Mouse (Mus musculus) splenic B cell, adult 2 months (primary cell): ENCODE results near the gene Oosp1.

Source experiments
- DNase-seq: peaks from one replicate; pipeline ENCODE4 v3.0.0-alpha.2; 2011; ENCODE audit warnings: low read depth, low spot score
- H3K27me3 ChIP-seq: 2 replicates; pipeline ENCODE4 v1.6.1; 2012; ENCODE audit warnings: mild to moderate bottlenecking, low read length, moderate library complexity, mixed read lengths; ENCODE audit not compliant: control insufficient read depth, poor library complexity, insufficient read depth, severe bottlenecking
- H3K36me3 ChIP-seq: 2 replicates; pipeline ENCODE4 v1.6.1; 2012; ENCODE audit warnings: mild to moderate bottlenecking, low read length, moderate library complexity, mixed read lengths; ENCODE audit not compliant: control insufficient read depth, poor library complexity, insufficient read depth, severe bottlenecking

Oosp1 gene

GRCm38 (mm10) chr19:11690839-11691238, at the start of gene Oosp1:
Gene Oosp1 (minus strand): TSS chr19:11691150.
- Histone ChIP-seq H3K27me3 (no peaks in the 10 kb centered on the region), H3K36me3 (no peaks in the 10 kb centered on the region)
- DNase-seq = peak; percentile 71

DNA sequence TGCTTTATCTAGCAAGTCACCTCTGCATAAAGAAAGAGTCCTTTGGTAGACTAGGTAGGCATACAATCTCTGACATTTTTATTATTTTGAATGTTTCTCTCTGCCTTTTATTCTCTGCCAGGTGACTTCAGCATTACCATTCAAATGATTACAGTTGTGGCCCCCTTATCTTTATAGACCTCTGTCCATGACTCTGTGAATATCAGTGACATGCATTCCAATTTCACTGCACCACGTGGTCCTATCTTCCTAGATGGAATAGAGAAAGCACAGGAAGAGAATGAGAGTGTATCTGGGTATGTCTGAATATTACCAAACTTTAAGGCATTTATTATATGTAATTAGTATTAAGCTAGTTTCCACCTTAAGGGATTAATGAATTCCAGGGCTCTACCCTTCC, 45.5 kb upstream of the Oosp1 start:
- no peaks in the 10 kb centered on the region for H3K36me3 ChIP-seq
- no peak for DNase-seq
- H3K27me3 ChIP-seq = no peaks in the 10 kb centered on the region

DNA sequence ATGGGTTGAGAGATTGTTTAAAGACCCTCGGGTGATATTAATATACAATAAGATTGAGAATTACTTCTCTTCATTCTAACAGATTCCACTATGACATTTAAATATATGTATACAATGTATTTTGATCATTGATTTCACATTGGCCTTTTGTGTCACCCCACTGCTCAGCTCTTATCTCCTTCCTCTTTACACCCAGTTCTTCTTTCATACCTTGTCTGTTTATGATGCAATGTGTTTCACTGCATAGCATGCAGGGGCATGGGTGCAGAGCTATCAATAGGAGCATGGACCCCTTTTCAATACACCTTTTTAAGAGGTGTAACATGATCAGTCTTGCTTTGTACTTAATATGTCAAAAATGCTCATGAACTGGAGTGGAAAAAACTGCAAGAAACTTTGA, 39.3 kb upstream of the Oosp1 start:
- Histone ChIP-seq H3K27me3 (no peaks in the 10 kb centered on the region), H3K36me3 (no peaks in the 10 kb centered on the region)
- no peak for DNase-seq

DNA sequence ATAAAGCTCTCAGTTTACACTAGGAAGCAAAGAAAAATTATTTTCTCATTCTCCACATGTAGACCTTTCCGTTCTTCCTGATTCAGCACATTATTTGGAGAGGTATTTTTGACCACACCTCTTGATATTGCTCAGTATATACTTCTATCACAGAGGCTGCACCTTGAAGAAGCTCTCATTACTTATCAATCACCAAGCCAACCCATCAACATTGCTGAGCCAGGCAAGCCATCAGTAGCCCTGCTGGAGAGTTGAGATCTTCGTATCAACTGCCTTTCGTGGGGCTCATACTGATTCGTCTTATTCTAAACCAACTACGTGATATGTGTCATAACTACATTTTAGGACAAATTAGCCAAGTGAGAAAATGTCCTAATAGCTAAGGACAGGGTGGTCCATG, 36.4 kb upstream of the Oosp1 start:
- no peaks in the 10 kb centered on the region for H3K27me3 ChIP-seq
- DNase-seq = no peak
- H3K36me3 ChIP-seq = no peaks in the 10 kb centered on the region

DNA sequence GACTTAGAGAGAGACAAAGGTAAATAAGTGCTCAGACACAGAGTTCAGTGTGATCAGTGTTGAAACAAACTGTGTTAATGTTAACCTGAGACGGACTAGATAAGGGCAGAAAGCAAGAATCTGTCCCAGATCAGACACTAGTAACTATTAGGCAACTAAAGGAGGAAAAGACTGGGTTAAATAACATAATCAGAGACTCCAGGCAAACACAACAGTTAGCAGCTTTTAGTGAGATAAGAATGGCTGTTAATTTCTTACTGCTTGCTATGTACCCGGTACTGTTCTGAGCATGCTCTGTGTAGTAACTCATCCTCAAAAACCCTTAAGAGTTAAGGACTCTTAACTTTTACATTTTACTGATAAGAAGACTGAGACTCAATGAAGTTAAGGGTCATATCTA, 35.0 kb upstream of the Oosp1 start:
- no peaks in the 10 kb centered on the region for H3K27me3 ChIP-seq
- no peaks in the 10 kb centered on the region for H3K36me3 ChIP-seq
- DNase-seq = no peak

- no peak for DNase-seq
- no peaks in the 10 kb centered on the region for H3K27me3 ChIP-seq
Measured at GRCm38 (mm10) chr19:11724275-11724674, 33.3 kb upstream of the Oosp1 start.

GRCm38 (mm10) chr19:11723870-11724269, 32.9 kb upstream of the Oosp1 start:
- no peaks in the 10 kb centered on the region for H3K36me3 ChIP-seq
- no peaks in the 10 kb centered on the region for H3K27me3 ChIP-seq
- DNase-seq = no peak

More at GRCm38 (mm10) chr19:11724275-11724674, 33.3 kb upstream of the Oosp1 start:
- H3K36me3 ChIP-seq = no peaks in the 10 kb centered on the region

- DNase-seq = no peak
- Histone ChIP-seq H3K36me3 (no peaks in the 10 kb centered on the region), H3K27me3 (no peaks in the 10 kb centered on the region)
Measured at GRCm38 (mm10) chr19:11720071-11720470, 29.1 kb upstream of the Oosp1 start.

DNA sequence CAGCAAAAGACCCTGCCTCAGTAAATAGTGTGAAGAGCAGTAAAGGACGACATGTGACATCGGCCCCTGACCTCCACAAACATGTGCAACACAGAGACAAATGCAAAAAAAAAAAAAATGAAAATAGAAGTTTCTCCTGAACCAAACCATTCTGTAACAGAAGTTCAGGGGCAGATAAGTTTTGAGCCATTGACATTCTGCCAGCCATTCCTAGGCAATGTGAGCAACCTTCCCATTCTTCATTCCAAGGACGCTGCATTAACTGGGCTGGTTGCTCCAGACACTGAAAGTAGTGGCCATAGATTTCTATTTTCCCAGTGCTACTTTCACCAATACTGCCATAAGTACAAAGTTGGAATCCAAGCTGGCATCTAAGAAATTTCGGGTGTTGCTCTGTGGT, 21.5 kb upstream of the Oosp1 start:
- Histone ChIP-seq H3K27me3 (no peaks in the 10 kb centered on the region), H3K36me3 (no peaks in the 10 kb centered on the region)
- no peak for DNase-seq

DNA sequence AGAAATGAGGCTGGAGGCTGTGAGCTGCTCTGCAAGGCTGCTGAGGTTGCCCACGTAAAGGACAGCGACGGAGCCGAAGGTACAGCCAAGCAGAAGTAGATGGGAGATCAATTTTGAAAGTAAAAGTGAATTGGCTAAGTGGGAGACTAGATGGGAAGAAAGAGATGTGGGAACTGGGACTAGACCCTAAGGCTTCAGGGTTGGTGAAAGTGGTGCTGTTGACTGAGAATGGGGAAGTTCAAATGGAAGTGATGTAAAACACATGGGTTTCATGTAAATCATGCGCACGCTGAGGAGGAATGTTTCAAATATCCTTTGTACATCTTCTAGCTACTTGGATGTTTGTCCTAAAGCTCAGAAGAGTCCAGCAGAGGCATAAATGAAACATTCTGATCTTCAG, 7.4 kb upstream of the Oosp1 start:
- Histone ChIP-seq H3K36me3 (no peaks in the 10 kb centered on the region), H3K27me3 (no peaks in the 10 kb centered on the region)
- peak; percentile 29 for DNase-seq

GRCm38 (mm10) chr19:11696755-11697154, 5.8 kb upstream of the Oosp1 start, which contains the start of gene Oosp3:
Gene Oosp3 (plus strand): TSS chr19:11697055.
- no peak for DNase-seq
- Histone ChIP-seq H3K27me3 (no peaks in the 10 kb centered on the region), H3K36me3 (no peaks in the 10 kb centered on the region)

GRCm38 (mm10) chr19:11691454-11691853, 504 bp upstream of the Oosp1 start:
- H3K27me3 ChIP-seq = no peaks in the 10 kb centered on the region
- peak; percentile 52 for DNase-seq

DNA sequence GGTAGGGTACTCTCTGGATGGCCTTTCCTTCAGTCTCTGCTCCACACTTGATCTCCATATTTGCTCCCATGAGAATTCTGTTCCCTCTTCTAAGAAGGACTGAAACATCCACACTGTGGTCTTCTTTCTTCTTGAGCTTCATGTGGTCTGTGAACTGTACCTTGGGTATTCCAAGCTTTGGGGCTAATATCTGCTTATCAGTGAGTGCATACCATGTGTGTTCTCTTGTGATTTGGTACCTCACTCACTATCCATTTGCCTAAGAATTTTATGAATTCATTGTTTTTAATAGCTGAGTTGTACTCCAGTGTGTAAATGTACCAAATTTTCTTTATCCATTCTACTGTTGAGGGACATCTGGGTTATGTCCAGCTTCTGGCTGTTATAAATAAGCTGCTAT, 29.4 kb downstream of the Oosp1 start:
- no peak for DNase-seq
- no peaks in the 10 kb centered on the region for H3K36me3 ChIP-seq
- no peaks in the 10 kb centered on the region for H3K27me3 ChIP-seq

More at GRCm38 (mm10) chr19:11691454-11691853, 504 bp upstream of the Oosp1 start:
- no peaks in the 10 kb centered on the region for H3K36me3 ChIP-seq

DNA sequence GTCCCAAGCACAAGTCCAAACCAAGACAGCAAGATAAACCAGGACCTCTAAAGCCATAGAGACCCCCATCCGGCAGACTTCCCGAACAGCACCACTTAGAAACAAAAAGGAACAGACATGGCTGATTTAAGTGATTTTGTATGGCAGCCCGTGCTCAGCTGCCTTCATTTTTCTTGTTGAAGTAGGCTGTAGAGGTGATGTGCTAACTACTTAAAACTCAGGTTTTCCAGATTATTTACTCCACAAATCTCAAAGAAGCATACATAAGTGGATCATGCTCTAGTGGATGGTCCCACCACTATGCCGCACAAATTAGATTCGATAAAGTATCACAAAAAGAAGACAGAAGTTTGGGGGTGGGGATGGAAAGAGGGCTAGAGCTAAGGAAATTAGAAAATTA, 30.5 kb downstream of the Oosp1 start, which contains the start of gene Oosp2:
Gene Oosp2, minus strand, starts transcription at position 101 of the 400 bp plus-strand sequence.
- no peak for DNase-seq
- no peaks in the 10 kb centered on the region for H3K36me3 ChIP-seq
- H3K27me3 ChIP-seq = no peaks in the 10 kb centered on the region

DNA sequence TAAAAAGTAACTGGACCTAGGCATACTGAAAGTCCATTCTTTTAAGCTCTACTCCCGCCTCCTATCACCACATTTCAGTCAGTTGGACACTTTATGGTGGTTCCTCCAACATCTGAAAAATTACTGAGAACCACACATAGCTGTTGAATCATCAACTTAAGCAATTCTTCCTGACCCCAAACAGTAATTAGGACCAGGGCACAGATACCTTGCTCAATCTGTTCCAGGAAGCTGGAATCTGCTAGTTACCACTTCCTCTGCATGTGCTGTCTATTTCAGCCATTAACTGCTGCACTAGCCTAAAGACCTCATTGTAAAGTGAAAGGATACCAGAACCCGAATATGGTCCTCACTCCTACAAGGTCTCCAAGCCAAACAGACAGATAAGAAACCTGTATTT, 31.8 kb downstream of the Oosp1 start:
- Histone ChIP-seq H3K36me3 (no peaks in the 10 kb centered on the region), H3K27me3 (no peaks in the 10 kb centered on the region)
- no peak for DNase-seq

DNA sequence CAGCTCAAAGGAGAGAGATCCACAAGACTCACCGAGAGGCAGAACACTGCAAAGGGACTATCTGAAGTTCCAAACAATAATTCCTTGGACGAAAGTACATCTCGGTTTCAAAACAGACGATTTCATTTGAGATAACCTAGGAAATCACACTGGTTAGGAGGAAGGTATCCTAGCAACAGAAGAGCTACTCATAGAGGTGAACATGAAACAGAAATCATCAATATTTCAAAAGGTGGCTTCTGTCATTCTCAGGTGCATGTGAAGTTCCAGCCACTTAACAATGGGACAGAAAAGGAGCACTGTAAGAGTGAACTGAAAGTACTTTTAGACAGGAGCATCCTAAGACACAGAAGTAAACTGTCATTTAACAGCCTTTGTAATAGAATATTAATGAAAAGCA, 41.4 kb downstream of the Oosp1 start:
- DNase-seq = no peak
- no peaks in the 10 kb centered on the region for H3K36me3 ChIP-seq
- no peaks in the 10 kb centered on the region for H3K27me3 ChIP-seq
